In the genomic region with DNA sequence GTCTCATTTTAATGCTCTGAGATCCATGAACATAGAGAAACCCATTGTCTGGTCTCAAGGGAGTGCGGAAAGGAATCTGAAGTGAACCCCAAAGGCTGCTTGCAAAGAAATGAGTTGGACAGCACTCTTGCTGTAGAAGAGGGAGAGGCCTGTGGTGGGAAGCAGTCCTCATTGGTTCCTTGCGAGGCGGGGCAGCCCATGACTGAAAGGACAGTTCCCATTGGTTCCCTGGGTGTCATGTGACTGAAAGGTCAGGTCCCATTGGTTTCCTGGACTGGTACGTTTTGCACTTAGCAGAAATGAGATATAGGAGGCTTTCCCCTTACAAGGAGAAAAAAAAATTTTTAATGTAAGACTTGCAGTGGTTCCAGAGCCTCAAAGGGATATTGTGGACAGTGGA, we compare ENCODE assay signal across 17 mouse cellular contexts.
"Had no signal": no experiment of that assay in that cellular context is flagged by ENCODE, and none has a peak within 500 bp of the region (broad histone marks: within the 10 kb centered on the region; RNA-seq: fewer than 3 reads in every experiment).

No protein-coding gene starts in this region.

- DNase-seq: liver, postnatal 0 days; lung, adult 2 months; lung, postnatal 14 days; lung, postnatal 36 days; right cerebral cortex, postnatal 14 days; thymus, adult 2 months; thymus, postnatal 25 days; thymus, postnatal 4 days had no signal

- H3K4me3 ChIP-seq: liver, embryonic 15.5 days; lung, embryonic 15.5 days; midbrain, embryonic 13.5 days; midbrain, embryonic 15.5 days; neural tube, embryonic 12.5 days; stomach, embryonic 15.5 days had no signal

- H3K4me1 ChIP-seq: liver, embryonic 15.5 days; lung, embryonic 15.5 days; megakaryocyte, embryonic 14.5 days; stomach, embryonic 15.5 days had no signal

- H3K27ac ChIP-seq: liver, embryonic 15.5 days; lung, embryonic 15.5 days; macrophage; midbrain, embryonic 13.5 days; midbrain, embryonic 15.5 days; neural tube, embryonic 12.5 days; stomach, embryonic 15.5 days; stomach, postnatal 0 days had no signal

- H3K36me3 ChIP-seq: liver, embryonic 15.5 days; lung, embryonic 15.5 days; midbrain, embryonic 13.5 days; midbrain, embryonic 15.5 days; neural tube, embryonic 12.5 days; stomach, embryonic 15.5 days had no signal

- H3K9ac ChIP-seq: liver, embryonic 15.5 days; liver, postnatal 0 days; lung, embryonic 15.5 days; midbrain, embryonic 13.5 days; midbrain, embryonic 15.5 days; neural tube, embryonic 12.5 days; stomach, embryonic 15.5 days had no signal

- H3K9me3 ChIP-seq: lung, embryonic 15.5 days; midbrain, embryonic 13.5 days; midbrain, embryonic 15.5 days; neural tube, embryonic 12.5 days; stomach, embryonic 15.5 days had no signal
